Mouse (Mus musculus) T-helper 17 cell (primary cell): Measurements from ENCODE around the gene Ptprj.
"Not testable (repeated sequence)": the region's sequence is repeated elsewhere in the genome, so short reads cannot be mapped to it uniquely, and the experiment has no call there.

Source experiments
- in situ Hi-C, 2 experiments: fragments of 300-600 bp; cut with MboI, MseI; formaldehyde crosslinking; loops; 1 replicate in 1 of 2; 2 replicates in 1 of 2; pipeline ENCODE4 v1.15.1; 2025; ENCODE audit warnings: high pct_unique_total_duplicates in 2 of 2

Gene Ptprj

DNA sequence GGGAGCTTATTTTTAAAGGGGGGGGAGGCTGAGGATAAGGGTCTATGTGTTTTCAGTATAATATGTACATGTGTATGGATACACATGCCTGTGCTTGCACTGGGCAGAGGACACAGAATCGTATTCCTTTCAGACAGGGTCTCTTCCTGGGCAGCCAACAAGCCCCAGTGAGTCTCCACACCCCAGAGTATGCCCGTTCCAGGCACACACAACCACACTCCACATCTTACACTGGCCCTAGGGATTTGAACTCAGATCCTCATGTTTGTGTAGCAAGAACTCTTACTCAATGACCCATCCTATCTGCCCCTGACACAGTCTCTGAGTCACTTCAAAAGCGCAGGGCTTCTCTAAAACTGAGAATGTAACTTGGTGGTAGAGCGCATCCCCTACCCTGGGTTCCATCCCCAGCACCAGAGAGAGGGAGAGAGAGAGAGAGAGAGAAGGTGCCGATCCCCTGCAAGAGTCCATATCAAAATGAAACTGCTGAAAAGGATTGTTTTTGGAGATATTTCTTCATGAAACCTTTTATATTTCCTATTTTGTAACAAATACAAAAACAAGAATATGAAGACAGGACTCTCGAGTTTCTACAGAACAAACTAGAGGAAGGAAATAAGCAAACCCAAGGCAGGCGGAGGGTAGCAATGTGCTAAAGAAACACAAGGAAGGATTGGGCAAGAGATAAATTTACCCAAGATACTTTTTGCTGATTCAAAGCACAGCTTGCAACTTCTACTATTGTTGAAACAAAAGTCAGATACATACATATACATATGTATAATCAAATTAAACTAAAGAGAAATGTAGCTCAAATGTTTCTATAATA, 2.8 kb downstream of the Ptprj start:
- in situ Hi-C loops, result loop anchor here in 1 of 2 experiments (5.0 kb wide), 1 partner anchor 35 kb away; no protein-coding TSS in a partner anchor

DNA sequence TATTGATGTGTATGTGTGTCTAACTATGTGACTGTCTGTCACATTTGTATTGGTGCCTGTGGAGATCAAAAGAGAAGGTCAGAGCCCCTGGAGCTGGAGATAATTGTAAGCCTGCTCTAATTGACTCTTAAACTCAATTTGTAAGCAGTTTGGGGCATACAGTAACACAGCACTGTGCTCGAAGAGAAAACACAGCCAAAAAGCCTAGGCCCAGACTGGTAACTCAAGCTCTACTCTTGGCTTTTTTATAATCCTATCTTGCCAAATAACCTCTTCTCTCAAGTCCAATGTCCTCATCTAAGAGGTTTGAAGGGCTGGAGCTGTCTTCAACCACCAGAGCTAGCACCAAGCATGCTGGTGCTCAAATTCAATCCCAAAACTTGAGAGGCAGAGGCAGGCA, 3.5 kb downstream of the Ptprj start:
- in situ Hi-C loops, result loop anchor here in 1 of 2 experiments (5.0 kb wide), 1 partner anchor 35 kb away; no protein-coding TSS in a partner anchor

- in situ Hi-C loops, result loop anchor here in 1 of 2 experiments (5.0 kb wide), 1 partner anchor 34 kb away; no protein-coding TSS in a partner anchor
Observed at GRCm38 (mm10) chr2:90576411-90576810, 4.0 kb downstream of the Ptprj start.

- in situ Hi-C loops, result loop anchor here in 1 of 2 experiments (5.0 kb wide), 1 partner anchor 33 kb away; no protein-coding TSS in a partner anchor
Observed at GRCm38 (mm10) chr2:90575713-90576112, 4.7 kb downstream of the Ptprj start.

DNA sequence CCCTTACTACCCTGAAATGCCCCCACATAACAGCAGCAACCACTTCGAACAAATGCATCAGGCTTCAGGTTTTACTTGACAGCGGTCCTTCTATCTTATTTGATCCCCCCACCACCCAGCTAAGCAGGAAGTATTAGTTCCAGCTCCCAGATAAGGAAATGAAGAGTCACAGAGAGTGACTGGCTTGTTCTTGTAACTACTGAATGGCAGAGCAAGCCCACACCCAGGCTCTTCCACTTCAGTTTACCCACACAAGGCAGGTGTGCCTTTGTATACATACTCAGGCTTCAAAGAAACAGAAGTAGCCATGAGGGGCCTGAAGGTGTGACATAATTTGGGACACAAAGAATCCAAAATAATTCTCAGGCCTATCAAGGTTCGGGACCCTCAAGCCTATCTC, 5.3 kb downstream of the Ptprj start:
- in situ Hi-C loops, result loop anchor here in 1 of 2 experiments (5.0 kb wide), 1 partner anchor 33 kb away; no protein-coding TSS in a partner anchor

DNA sequence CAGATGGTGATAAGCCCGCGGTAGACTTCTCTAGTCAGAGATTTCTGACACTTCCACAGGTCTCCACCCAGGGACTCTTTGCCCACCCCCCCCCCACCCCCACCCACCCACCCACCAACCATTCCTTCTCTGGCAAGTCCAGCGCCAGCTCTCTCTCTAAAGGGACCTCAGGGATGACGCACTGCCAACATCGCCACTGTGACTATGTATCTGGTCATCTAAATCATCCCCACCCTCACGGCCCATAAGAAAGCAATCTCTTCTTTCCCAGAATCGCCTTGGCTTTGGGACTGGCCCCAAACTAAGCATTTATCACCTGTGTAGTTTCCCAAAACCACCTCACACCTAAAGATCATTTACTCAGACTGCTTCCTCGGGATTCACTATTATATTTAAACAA, 5.9 kb downstream of the Ptprj start:
- in situ Hi-C loops, result no loop called here

DNA sequence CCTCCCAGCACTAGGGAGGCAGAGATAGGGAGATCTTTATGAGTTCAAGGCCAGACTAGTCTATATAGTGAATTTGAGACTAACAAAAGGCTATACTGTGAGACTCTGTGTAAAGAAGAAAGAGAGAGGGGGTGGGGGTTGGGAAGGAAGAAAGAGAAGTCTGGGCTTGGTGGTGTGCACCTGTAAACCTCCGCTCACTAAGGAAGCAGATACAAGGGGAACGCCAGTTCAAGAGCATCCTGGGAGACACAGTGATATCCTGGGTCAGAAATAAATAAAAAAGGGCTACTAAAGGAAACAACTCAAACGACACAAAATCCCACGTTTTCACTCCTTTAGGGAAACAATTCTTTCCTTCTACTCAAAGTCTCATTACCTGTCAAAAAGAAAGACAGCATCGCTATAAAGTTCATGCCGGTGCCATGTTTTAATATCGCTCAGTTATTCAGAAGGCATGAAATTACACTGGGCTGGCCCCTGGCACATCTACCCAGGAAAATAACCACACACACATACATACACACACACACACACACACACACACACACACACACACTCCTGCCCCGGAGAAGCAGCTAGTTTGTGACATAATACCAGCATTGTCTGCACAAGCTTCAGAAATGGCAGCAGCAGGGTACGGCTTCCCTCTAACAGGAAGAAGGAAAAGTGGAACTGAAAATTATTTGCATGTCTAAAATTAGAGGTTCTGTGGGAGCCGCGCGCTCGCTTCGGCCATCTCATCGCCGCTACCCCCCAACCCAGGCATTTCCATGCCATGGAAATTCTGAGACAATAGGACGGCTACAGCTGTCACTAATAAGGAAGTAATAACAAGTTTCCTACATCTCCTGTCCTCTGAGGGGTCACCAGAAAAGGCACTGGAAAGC, 6.6 kb downstream of the Ptprj start:
- in situ Hi-C loops, result no loop called here

GRCm38 (mm10) chr2:90572126-90572525, 8.3 kb downstream of the Ptprj start:
- in situ Hi-C loops, result no loop called here

GRCm38 (mm10) chr2:90571399-90571798, 9.0 kb downstream of the Ptprj start:
- in situ Hi-C loops, result not testable (repeated sequence)

DNA sequence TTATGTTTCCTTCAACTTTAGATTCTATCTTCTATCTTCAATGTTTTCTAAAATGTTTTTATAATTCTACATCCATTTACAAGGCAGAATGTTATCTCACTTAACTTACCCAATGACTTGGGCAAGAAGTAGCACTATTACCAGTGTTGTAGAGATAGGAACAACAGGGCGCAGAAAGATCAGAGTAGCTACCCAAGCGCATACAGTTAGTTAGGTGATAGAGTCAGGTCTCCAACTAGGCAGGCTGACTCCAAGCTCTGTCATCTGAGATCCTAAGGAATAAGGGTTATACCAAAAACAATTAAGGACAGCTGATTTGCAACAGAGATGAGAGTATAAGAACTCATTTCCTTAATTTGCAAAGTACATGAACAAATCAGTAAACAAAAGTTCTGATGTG, 9.6 kb downstream of the Ptprj start:
- in situ Hi-C loops, result no loop called here

DNA sequence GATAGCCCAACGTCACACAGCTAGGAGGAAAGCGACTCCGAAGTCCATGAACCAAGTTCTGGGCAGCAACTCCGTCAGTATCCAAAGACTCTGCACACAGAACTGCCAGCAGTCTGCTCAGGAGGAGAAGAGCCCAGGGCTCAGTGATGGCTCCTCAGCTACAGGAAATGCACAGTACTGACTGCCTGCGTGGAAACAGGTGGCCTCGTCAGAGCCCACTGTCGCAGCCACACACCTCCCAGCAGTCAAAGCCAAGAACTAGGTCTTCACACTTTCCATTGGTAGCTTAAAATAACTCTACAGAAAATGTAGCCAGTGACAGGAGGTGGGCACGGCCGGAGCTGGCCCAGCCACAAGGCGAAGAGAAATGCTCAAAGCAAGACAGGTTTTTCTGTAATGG, 10.2 kb downstream of the Ptprj start:
- in situ Hi-C loops, result no loop called here

GRCm38 (mm10) chr2:90568961-90569481, 11.4 kb downstream of the Ptprj start:
- in situ Hi-C loops, result no loop called here

- in situ Hi-C loops, result no loop called here
Observed at GRCm38 (mm10) chr2:90568091-90568490, 12.4 kb downstream of the Ptprj start.

GRCm38 (mm10) chr2:90566773-90567528, 13.5 kb downstream of the Ptprj start:
- in situ Hi-C loops, result no loop called here

GRCm38 (mm10) chr2:90566046-90566445, 14.4 kb downstream of the Ptprj start:
- in situ Hi-C loops, result no loop called here

GRCm38 (mm10) chr2:90565192-90565929, 15.1 kb downstream of the Ptprj start:
- in situ Hi-C loops, result no loop called here

DNA sequence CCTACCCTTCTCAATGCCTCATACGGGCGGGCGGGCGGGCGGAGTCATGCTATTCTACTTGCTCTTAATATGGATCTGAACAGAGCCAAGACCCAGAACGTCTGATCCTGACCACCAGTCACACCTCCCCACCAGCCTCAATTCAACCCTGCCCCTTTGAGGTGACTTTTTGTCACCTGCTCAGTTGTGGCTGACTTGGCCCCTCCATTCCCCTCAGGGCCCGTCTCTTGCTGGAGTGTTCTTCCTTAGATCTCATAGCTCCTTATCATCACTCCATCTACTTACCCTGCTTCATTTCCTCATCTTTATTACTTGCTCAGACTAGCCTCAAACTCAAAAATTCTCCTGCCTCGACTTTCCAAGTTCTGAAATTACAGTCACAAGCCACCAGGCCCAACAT, 15.9 kb downstream of the Ptprj start:
- in situ Hi-C loops, result loop anchor here in 1 of 2 experiments (5.0 kb wide), 1 partner anchor 67 kb away; no protein-coding TSS in a partner anchor

DNA sequence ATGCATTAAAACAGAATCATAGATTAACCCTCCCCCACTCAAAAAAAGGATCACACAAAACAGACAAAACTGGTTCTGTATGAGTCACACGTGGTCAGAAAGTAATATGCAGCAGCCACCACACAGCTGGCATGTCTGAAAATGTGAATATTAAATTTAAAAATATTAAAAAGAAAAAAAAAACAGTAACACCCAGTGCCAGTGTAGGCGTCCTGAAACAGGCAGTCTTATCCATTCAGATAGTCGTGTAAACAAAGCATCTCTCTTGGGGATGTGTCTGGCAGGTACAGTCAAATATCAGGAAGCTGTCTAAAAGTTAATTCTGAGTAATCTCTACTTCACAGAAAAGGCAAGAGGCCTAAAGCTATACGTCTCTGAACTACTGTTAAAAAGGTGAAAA, 17.3 kb downstream of the Ptprj start:
- in situ Hi-C loops, result loop anchor here in 1 of 2 experiments (5.0 kb wide), 1 partner anchor 66 kb away; no protein-coding TSS in a partner anchor

DNA sequence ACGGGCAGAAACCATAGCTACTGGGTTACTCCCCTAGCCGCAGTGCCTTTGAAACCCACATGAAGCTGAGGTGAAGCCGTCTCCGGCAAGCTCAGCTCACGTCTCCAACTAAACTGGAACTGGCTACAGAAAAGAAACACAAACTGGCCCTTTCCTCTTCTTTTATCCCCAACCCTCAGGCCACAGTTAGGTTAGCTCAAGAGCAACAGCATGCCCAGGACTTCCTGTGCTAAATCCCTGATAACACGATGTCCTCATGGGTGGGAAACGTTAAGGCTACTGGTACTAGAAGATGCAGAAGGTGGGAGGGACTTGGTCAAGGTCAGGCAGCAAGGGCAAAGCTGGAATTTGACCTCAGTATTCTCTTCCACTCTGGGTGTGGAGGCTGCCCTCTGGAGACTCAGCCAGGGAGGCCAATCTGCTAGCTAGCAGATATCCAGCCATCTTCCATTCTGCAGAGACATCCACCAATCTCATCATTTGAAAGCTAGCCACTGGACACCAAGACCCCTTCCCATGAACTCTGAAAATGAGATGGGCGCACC, 18.2 kb downstream of the Ptprj start:
- in situ Hi-C loops, result loop anchor here in 1 of 2 experiments (5.0 kb wide), 1 partner anchor 65 kb away; no protein-coding TSS in a partner anchor
